Mouse (Mus musculus): ENCODE measurements around the gene Morc4.

The Morc4 gene

GRCm38 (mm10) chrX:139805918-139806317 is 65.6 kb downstream of the Morc4 start:
- CTCF ChIA-PET: no interaction called here

GRCm38 (mm10) chrX:139803028-139803427 is 68.4 kb downstream of the Morc4 start:
- CTCF ChIA-PET: no interaction called here

- CTCF ChIA-PET: no interaction called here
Measured at GRCm38 (mm10) chrX:139800406-139800878, 71.0 kb downstream of the Morc4 start, which contains the start of gene Cldn2. Gene Cldn2 (plus strand): TSS chrX:139800828.

- CTCF ChIA-PET: no interaction called here
Measured at GRCm38 (mm10) chrX:139799953-139800352, 71.5 kb downstream of the Morc4 start.

- CTCF ChIA-PET: no interaction called here
Measured at GRCm38 (mm10) chrX:139797875-139798274, 73.6 kb downstream of the Morc4 start.

GRCm38 (mm10) chrX:139796037-139796436 is 75.4 kb downstream of the Morc4 start:
- CTCF ChIA-PET: no interaction called here

- CTCF ChIA-PET: no interaction called here
Measured at GRCm38 (mm10) chrX:139794072-139794845, 77.2 kb downstream of the Morc4 start.

GRCm38 (mm10) chrX:139785764-139786163 is 85.7 kb downstream of the Morc4 start:
- CTCF ChIA-PET: no interaction called here

- CTCF ChIA-PET: no interaction called here
Measured at GRCm38 (mm10) chrX:139783045-139783422, 88.4 kb downstream of the Morc4 start.

GRCm38 (mm10) chrX:139782278-139783044 is 89.0 kb downstream of the Morc4 start, which contains the start of gene Ripply1:
Gene Ripply1 (minus strand): TSS chrX:139782353.
- CTCF ChIA-PET: no interaction called here

GRCm38 (mm10) chrX:139781563-139781962 is 89.9 kb downstream of the Morc4 start:
- CTCF ChIA-PET: no interaction called here

- CTCF ChIA-PET: no interaction called here
Measured at GRCm38 (mm10) chrX:139780988-139781387, 90.5 kb downstream of the Morc4 start.

GRCm38 (mm10) chrX:139779401-139779800 is 92.1 kb downstream of the Morc4 start:
- CTCF ChIA-PET: no interaction called here

- CTCF ChIA-PET: no interaction called here
Measured at GRCm38 (mm10) chrX:139778886-139779285, 92.6 kb downstream of the Morc4 start.

GRCm38 (mm10) chrX:139777357-139777756 is 94.1 kb downstream of the Morc4 start:
- CTCF ChIA-PET: interaction anchor here (0.6 kb wide), 1 partner anchor 192 kb away, joined by 3 read pairs; no protein-coding TSS in a partner anchor

- CTCF ChIA-PET: no interaction called here
Measured at GRCm38 (mm10) chrX:139775084-139775612, 96.3 kb downstream of the Morc4 start.

- CTCF ChIA-PET: no interaction called here
Measured at GRCm38 (mm10) chrX:139774309-139775083, 97.0 kb downstream of the Morc4 start.
